Mouse (Mus musculus) midbrain, embryonic 16.5 days (tissue): ENCODE results near the gene Spink8. TPM values are rescaled to one million over a fixed set of nuclear protein-coding genes. Genes with fewer than 3 reads are reported as not detected.

Source experiments
- ATAC-seq: fragments of 200-750 bp; cut with Nextera tagmentation; 2 replicates; pipeline ENCODE4 v1.8.0; 2017; ENCODE audit warnings: moderate TSS enrichment
- H3K27ac ChIP-seq: fragments of 300-500 bp; sonication (generic); 2 replicates; pipeline ENCODE4 v1.5.1; 2014; ENCODE audit warnings: mild to moderate bottlenecking, low read length, mixed read lengths
- H3K27me3 ChIP-seq: fragments of 300-500 bp; sonication (generic); 2 replicates; pipeline ENCODE4 v1.6.1; 2014; ENCODE audit warnings: low read depth, low read length, mixed read lengths; ENCODE audit not compliant: control insufficient read depth, insufficient read depth
- H3K36me3 ChIP-seq: fragments of 300-500 bp; sonication (generic); 2 replicates; pipeline ENCODE4 v1.6.1; 2014; ENCODE audit warnings: mild to moderate bottlenecking, low read length, moderate library complexity, mixed read lengths; ENCODE audit not compliant: control insufficient read depth, insufficient read depth
- H3K4me1 ChIP-seq: fragments of 300-500 bp; sonication (generic); 2 replicates; pipeline ENCODE4 v1.6.1; 2014; ENCODE audit warnings: mild to moderate bottlenecking, low read length, mixed read lengths; ENCODE audit not compliant: control insufficient read depth, insufficient read depth
- H3K4me2 ChIP-seq: fragments of 300-500 bp; sonication (generic); 2 replicates; pipeline ENCODE4 v1.6.1; 2014; ENCODE audit warnings: mild to moderate bottlenecking, low read length, mixed read lengths
- H3K4me3 ChIP-seq: fragments of 300-500 bp; sonication (generic); 2 replicates; pipeline ENCODE4 v1.5.1; 2014; ENCODE audit warnings: low read depth, mild to moderate bottlenecking, low read length, moderate library complexity, mixed read lengths
- H3K9ac ChIP-seq: fragments of 300-500 bp; sonication (generic); 2 replicates; pipeline ENCODE4 v1.6.1; 2014; ENCODE audit warnings: low read depth, low read length, mixed read lengths
- H3K9me3 ChIP-seq: fragments of 300-500 bp; sonication (generic); replicated peaks from 2 replicates; pipeline ENCODE4 v1.6.1; 2014; ENCODE audit warnings: mild to moderate bottlenecking, low read length, mixed read lengths; ENCODE audit not compliant: control insufficient read depth, poor library complexity, severe bottlenecking
- WGBS: fragments of 180-500 bp; shearing (Covaris S2); extraction: QIAGEN DNeasy Blood & Tissue Kit; methylation state at CpG from one replicate; pipeline ENCODE4 v1.1.7; 2014; 5-methylcytosine and 5-hydroxymethylcytosine counted together
- polyA plus RNA-seq: library from polyadenylated mRNA; unstranded; fragments of >200 nt; fragmentation: Nextera tagmentation; extraction: Ambion mirVana; gene quantifications from 2 replicates; pipeline ENCODE4 v1.2.1, GENCODE M21; 2015

The Spink8 gene
- polyA plus RNA-seq, 1 experiment from 2014 or later: 0.31 TPM

DNA sequence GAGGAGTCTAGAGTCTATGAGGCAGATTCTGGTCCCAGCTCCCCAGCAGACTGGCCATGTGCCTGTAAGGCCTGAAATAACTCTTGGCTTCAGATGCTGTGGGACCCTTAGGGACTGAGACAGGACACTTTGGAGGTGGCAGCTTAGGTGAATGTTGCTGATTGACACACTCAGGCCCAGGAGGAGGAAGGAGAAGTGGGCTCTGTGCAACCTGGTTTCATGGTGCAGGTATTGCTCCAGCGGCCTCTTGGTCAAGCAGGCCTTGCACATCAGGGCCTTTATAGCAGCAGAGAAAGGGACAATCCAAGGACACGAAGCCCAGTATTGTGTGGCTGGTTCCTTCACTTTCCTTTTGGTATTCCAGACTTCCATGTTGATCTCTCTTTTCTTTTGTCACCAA lies 42.3 kb downstream of the Spink8 start:
- no peak for ATAC-seq
- no peak overlapping the region for H3K27ac ChIP-seq
- H3K4me3 ChIP-seq: no peak overlapping the region
- H3K36me3 ChIP-seq: no peaks in the 10 kb centered on the region
- H3K9ac ChIP-seq: no peak overlapping the region
- H3K9me3 ChIP-seq: no peaks in the 10 kb centered on the region
- no peaks in the 10 kb centered on the region for H3K27me3 ChIP-seq
- whole genome bisulfite sequencing: 76% methylated on average over 2 of the region's 2 CpGs
- no peak overlapping the region for H3K4me2 ChIP-seq
- H3K4me1 ChIP-seq: no peaks in the 10 kb centered on the region

GRCm38 (mm10) chr9:109855947-109856346 lies 43.9 kb downstream of the Spink8 start:
- Histone ChIP-seq H3K27ac (no peak overlapping the region), H3K9me3 (no peaks in the 10 kb centered on the region), H3K9ac (no peak overlapping the region), H3K27me3 (no peaks in the 10 kb centered on the region), H3K36me3 (no peaks in the 10 kb centered on the region), H3K4me1 (no peaks in the 10 kb centered on the region), H3K4me2 (no peak overlapping the region), H3K4me3 (no peak overlapping the region)
- 77% methylated on average over 6 of the region's 6 CpGs for WGBS
- no peak for ATAC-seq

GRCm38 (mm10) chr9:109862397-109863044 lies 50.4 kb downstream of the Spink8 start:
- Histone ChIP-seq H3K4me3 (no peak overlapping the region), H3K4me2 (peak overlapping the region; percentile 16; the same call in 1 of the 2 replicates), H3K9ac (no peak overlapping the region), H3K27me3 (no peaks in the 10 kb centered on the region), H3K9me3 (no peaks in the 10 kb centered on the region), H3K4me1 (no peaks in the 10 kb centered on the region), H3K27ac (no peak overlapping the region), H3K36me3 (no peaks in the 10 kb centered on the region)
- 21% methylated on average over 20 of the region's 20 CpGs for WGBS
- ATAC-seq: peak; percentile 42; the same call in 1 of the 2 replicates

GRCm38 (mm10) chr9:109863085-109863484 lies 51.0 kb downstream of the Spink8 start:
- Histone ChIP-seq H3K27ac (no peak overlapping the region), H3K9ac (no peak overlapping the region), H3K4me2 (no peak overlapping the region), H3K9me3 (no peaks in the 10 kb centered on the region), H3K27me3 (no peaks in the 10 kb centered on the region), H3K36me3 (no peaks in the 10 kb centered on the region), H3K4me1 (no peaks in the 10 kb centered on the region), H3K4me3 (no peak overlapping the region)
- ATAC-seq: no peak
- WGBS: 65% methylated on average over 3 of the region's 3 CpGs

DNA sequence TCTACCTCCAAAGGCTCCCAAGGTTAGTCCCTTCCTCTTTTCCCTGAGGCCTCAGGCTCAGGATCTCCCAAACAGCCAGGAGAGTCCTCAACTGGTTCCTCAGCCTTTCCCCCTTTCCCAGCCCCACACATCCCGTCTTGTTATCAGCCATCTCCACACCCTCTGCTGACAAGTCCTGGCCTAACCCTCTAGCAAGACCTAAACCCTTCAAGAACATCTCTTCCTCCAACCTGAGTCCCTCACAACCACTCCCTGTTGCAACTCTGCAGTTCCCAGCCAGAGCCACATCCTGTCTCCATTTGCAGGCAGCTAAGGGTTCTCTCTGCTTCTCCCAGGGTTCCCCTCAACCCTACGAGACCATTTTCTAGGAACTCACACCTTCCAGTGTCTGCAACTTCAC lies 54.1 kb downstream of the Spink8 start:
- ATAC-seq: no peak
- H3K4me2 ChIP-seq: no peak overlapping the region
- no peaks in the 10 kb centered on the region for H3K4me1 ChIP-seq
- H3K9ac ChIP-seq: no peak overlapping the region
- H3K27me3 ChIP-seq: no peaks in the 10 kb centered on the region
- H3K4me3 ChIP-seq: no peak overlapping the region
- H3K27ac ChIP-seq: no peak overlapping the region
- no peaks in the 10 kb centered on the region for H3K9me3 ChIP-seq
- no peaks in the 10 kb centered on the region for H3K36me3 ChIP-seq
- WGBS: 73% methylated on average over 2 of the region's 2 CpGs

DNA sequence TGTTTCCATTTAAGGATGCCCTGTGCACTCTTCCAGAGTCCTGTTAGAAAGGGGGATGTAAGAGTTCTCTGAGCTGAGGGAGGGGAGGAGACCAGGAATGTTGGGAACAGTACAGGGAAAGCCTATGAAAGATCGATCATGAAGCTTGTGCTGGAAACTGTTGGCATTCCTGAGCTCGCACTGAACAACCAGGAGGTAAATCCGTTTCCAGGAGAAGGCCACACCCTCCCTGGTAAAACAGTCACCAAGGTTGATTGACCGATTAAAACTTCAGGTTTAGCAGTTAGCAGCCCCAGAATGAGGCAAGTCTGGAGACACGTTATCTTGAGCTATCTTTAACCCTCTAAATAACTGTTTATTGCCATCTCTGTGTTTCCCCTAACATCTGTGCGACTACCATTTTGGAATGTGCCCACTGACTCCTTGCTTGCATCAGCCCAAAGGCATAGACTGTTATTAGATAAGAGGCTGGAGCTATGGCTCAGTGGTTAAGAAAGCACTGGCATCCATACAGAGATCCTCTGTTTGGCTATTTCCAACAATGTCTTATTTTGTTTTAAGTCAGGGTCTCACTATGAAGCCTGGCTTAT lies 59.0 kb downstream of the Spink8 start:
- H3K4me2 ChIP-seq: no peak overlapping the region
- no peaks in the 10 kb centered on the region for H3K36me3 ChIP-seq
- 47% methylated on average over 6 of the region's 6 CpGs for WGBS
- no peaks in the 10 kb centered on the region for H3K9me3 ChIP-seq
- H3K4me3 ChIP-seq: no peak overlapping the region
- no peak overlapping the region for H3K27ac ChIP-seq
- H3K4me1 ChIP-seq: no peaks in the 10 kb centered on the region
- no peaks in the 10 kb centered on the region for H3K27me3 ChIP-seq
- H3K9ac ChIP-seq: no peak overlapping the region
- no peak for ATAC-seq

- peak within 1 kb of the TSS; percentile 84 for H3K9ac ChIP-seq
- H3K27me3 ChIP-seq: no peaks in the 10 kb centered on the region
- peaks cover 4% of the 10 kb centered on the region for H3K36me3 ChIP-seq
- peak within 1 kb of the TSS; percentile 92 for H3K4me2 ChIP-seq
- peak within 1 kb of the TSS; percentile 58 for H3K27ac ChIP-seq
- H3K4me1 ChIP-seq: peaks cover 12% of the 10 kb centered on the region
- peak within 1 kb of the TSS; percentile 87 for H3K4me3 ChIP-seq
- WGBS: 8% methylated on average over 33 of the region's 33 CpGs
- peak; percentile 94 for ATAC-seq
- no peaks in the 10 kb centered on the region for H3K9me3 ChIP-seq
These were observed 63.0 kb downstream of the Spink8 start, which contains the start of gene Cdc25a for GRCm38 (mm10) chr9:109874797-109875691. Gene Cdc25a, plus strand, starts transcription at chr9:109875579.

DNA sequence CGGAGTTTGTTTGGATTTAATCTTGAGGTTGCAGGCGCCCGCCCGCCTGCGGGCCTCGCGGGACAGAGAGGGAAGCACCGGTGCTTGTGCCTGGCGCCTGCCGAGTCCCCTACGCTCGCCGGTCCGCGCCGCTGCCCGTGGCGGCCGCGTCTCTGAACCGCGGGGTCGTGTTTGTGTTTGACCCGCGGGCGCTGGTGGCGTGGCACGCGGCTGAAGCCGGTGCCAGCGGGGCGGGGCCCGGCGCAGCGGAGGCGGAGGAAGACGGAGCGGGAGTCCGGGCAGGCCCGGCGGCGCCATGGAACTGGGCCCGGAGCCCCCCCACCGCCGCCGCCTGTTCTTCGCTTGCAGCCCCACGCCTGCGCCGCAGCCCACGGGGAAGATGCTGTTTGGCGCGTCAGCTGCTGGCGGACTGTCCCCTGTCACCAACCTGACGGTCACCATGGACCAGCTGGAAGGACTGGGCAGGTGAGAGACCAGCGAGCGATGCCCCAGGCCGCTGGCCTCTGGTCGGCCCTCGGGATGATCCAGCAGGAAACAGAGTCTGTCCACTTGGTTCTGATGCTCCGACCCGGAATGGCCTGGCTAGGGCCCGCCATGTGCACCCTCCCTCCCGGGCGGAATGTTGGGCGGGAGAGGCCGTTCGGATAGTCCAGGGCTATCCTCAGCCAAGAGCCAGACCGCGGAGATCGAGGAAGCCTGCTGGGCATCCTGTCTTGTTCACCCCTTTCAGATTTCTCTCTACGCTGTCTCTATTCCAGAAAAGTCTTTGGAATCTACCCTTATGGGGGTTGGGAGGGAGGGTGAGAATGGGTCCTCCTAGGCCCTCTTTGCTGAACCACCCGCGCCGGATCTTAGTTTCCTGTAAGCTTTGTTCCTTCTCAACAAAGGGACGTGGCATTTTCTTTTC lies 63.9 kb downstream of the Spink8 start:
- H3K9ac ChIP-seq: peak overlapping the region; percentile 84
- peak; percentile 66 for ATAC-seq
- H3K4me1 ChIP-seq: peaks cover 12% of the 10 kb centered on the region
- peak overlapping the region; percentile 58 for H3K27ac ChIP-seq
- under 1% methylated on average over 68 of the region's 76 CpGs for WGBS
- no peaks in the 10 kb centered on the region for H3K27me3 ChIP-seq
- peak overlapping the region; percentile 87 for H3K4me3 ChIP-seq
- H3K36me3 ChIP-seq: peaks cover 5% of the 10 kb centered on the region
- H3K9me3 ChIP-seq: no peaks in the 10 kb centered on the region
- H3K4me2 ChIP-seq: peak overlapping the region; percentile 92
